Mouse (Mus musculus): ENCODE results near the gene Chic1. TPM values are rescaled to one million over a fixed set of nuclear protein-coding genes. Genes with fewer than 3 reads are reported as not detected.
A peak's percentile ranks its signal among the peaks of the same experiment; 100 is the strongest.

Gene Chic1
- polyA plus RNA-seq (2015; fragmentation: Nextera tagmentation; extraction: Ambion mirVana): 3.2 and 3.6 TPM in 2 replicates

- peak; percentile 79; the same call in 1 of the 2 replicates for ATAC-seq (ENCODE audit: insufficient read depth, low FRiP score, low read depth)
- Histone ChIP-seq H3K4me1 (no peaks in the 10 kb centered on the region), H3K36me3 (no peaks in the 10 kb centered on the region), H3K9me3 (no peaks in the 10 kb centered on the region), H3K4me3 (replicated peaks) (peak within 1 kb of the TSS; percentile 53), H3K27me3 (replicated peaks) (peaks cover 12% of the 10 kb centered on the region; the same call in 1 of the 2 replicates), H3K27ac (no peak within 1 kb of the TSS), H3K9ac (no peak within 1 kb of the TSS), H3K4me2 (peak within 1 kb of the TSS; percentile 53)
- 8% methylated on average over 30 of the region's 34 CpGs for WGBS
Observed at GRCm38 (mm10) chrX:103356287-103356686, at the start of gene Chic1. Gene Chic1, plus strand, starts transcription at chrX:103356476.

- ATAC-seq (ENCODE audit: insufficient read depth, low FRiP score, low read depth): no peak
- Histone ChIP-seq H3K36me3 (no peaks in the 10 kb centered on the region), H3K9me3 (no peaks in the 10 kb centered on the region), H3K4me2 (no peak overlapping the region), H3K27ac (no peak overlapping the region), H3K4me3 (replicated peaks) (no peak overlapping the region), H3K9ac (no peak overlapping the region), H3K4me1 (no peaks in the 10 kb centered on the region), H3K27me3 (replicated peaks) (no peaks in the 10 kb centered on the region)
- WGBS: 84% methylated on average over 1 of the region's 1 CpGs
Observed at GRCm38 (mm10) chrX:103308262-103308661, 48.0 kb upstream of the Chic1 start.

GRCm38 (mm10) chrX:103311723-103312122 lies 44.6 kb upstream of the Chic1 start:
- Histone ChIP-seq H3K4me2 (no peak overlapping the region), H3K4me1 (no peaks in the 10 kb centered on the region), H3K9ac (no peak overlapping the region), H3K9me3 (no peaks in the 10 kb centered on the region), H3K27me3 (replicated peaks) (no peaks in the 10 kb centered on the region), H3K4me3 (replicated peaks) (no peak overlapping the region), H3K27ac (no peak overlapping the region), H3K36me3 (no peaks in the 10 kb centered on the region)
- no peak for ATAC-seq (ENCODE audit: insufficient read depth, low FRiP score, low read depth)
- WGBS: 86% methylated on average over 3 of the region's 3 CpGs

- 82% methylated on average over 6 of the region's 6 CpGs for WGBS
Observed at GRCm38 (mm10) chrX:103314146-103314545, 42.1 kb upstream of the Chic1 start.

GRCm38 (mm10) chrX:103321146-103321545 lies 35.1 kb upstream of the Chic1 start, which contains the start of gene Cdx4:
Gene Cdx4, plus strand, starts transcription at chrX:103321398.
- Histone ChIP-seq H3K4me2 (peak within 1 kb of the TSS; percentile 8; the same call in 1 of the 2 replicates), H3K27ac (no peak within 1 kb of the TSS), H3K9me3 (no peaks in the 10 kb centered on the region), H3K36me3 (no peaks in the 10 kb centered on the region), H3K4me3 (replicated peaks) (no peak within 1 kb of the TSS; the same call in 1 of the 2 replicates), H3K4me1 (no peaks in the 10 kb centered on the region), H3K27me3 (replicated peaks) (peaks cover 34% of the 10 kb centered on the region), H3K9ac (no peak within 1 kb of the TSS)
- WGBS: 15% methylated on average over 13 of the region's 13 CpGs
- ATAC-seq (ENCODE audit: insufficient read depth, low FRiP score, low read depth): no peak

More at GRCm38 (mm10) chrX:103314146-103314545, 42.1 kb upstream of the Chic1 start:
- Histone ChIP-seq H3K4me3 (replicated peaks) (no peak overlapping the region), H3K9ac (no peak overlapping the region), H3K4me1 (no peaks in the 10 kb centered on the region), H3K4me2 (no peak overlapping the region), H3K9me3 (no peaks in the 10 kb centered on the region), H3K27me3 (replicated peaks) (no peaks in the 10 kb centered on the region), H3K36me3 (no peaks in the 10 kb centered on the region), H3K27ac (no peak overlapping the region)
- no peak for ATAC-seq (ENCODE audit: insufficient read depth, low FRiP score, low read depth)

GRCm38 (mm10) chrX:103325900-103326299 lies 30.4 kb upstream of the Chic1 start:
- WGBS: 65% methylated on average over 3 of the region's 3 CpGs
- no peak for ATAC-seq (ENCODE audit: insufficient read depth, low FRiP score, low read depth)

GRCm38 (mm10) chrX:103329386-103329785 lies 26.9 kb upstream of the Chic1 start:
- WGBS: 67% methylated on average over 8 of the region's 8 CpGs
- no peak overlapping the region for H3K4me2 ChIP-seq
- H3K4me1 ChIP-seq: no peaks in the 10 kb centered on the region
- 0 out of 2 replicates have a peak, but pooled peaks cover 4% of the 10 kb centered on the region for H3K27me3 ChIP-seq (replicated peaks)
- H3K4me3 ChIP-seq (replicated peaks): no peak overlapping the region
- no peaks in the 10 kb centered on the region for H3K36me3 ChIP-seq
- no peak overlapping the region for H3K9ac ChIP-seq
- H3K9me3 ChIP-seq: no peaks in the 10 kb centered on the region
- no peak for ATAC-seq (ENCODE audit: insufficient read depth, low FRiP score, low read depth)
- no peak overlapping the region for H3K27ac ChIP-seq

More at GRCm38 (mm10) chrX:103325900-103326299, 30.4 kb upstream of the Chic1 start:
- Histone ChIP-seq H3K4me1 (no peaks in the 10 kb centered on the region), H3K9ac (no peak overlapping the region), H3K4me3 (replicated peaks) (no peak overlapping the region), H3K27ac (no peak overlapping the region), H3K4me2 (no peak overlapping the region), H3K9me3 (no peaks in the 10 kb centered on the region), H3K36me3 (no peaks in the 10 kb centered on the region), H3K27me3 (replicated peaks) (peaks cover 24% of the 10 kb centered on the region)

GRCm38 (mm10) chrX:103331125-103331858 lies 25.0 kb upstream of the Chic1 start:
- Histone ChIP-seq H3K9me3 (no peaks in the 10 kb centered on the region), H3K4me3 (replicated peaks) (no peak overlapping the region), H3K9ac (no peak overlapping the region), H3K27me3 (replicated peaks) (no peaks in the 10 kb centered on the region), H3K4me1 (no peaks in the 10 kb centered on the region), H3K27ac (no peak overlapping the region), H3K36me3 (no peaks in the 10 kb centered on the region), H3K4me2 (no peak overlapping the region)
- no peak for ATAC-seq (ENCODE audit: insufficient read depth, low FRiP score, low read depth)
- WGBS: 55% methylated on average over 5 of the region's 5 CpGs

- Histone ChIP-seq H3K27ac (no peak overlapping the region), H3K4me1 (no peaks in the 10 kb centered on the region), H3K36me3 (no peaks in the 10 kb centered on the region), H3K9ac (no peak overlapping the region), H3K27me3 (replicated peaks) (no peaks in the 10 kb centered on the region), H3K4me2 (no peak overlapping the region), H3K4me3 (replicated peaks) (no peak overlapping the region), H3K9me3 (no peaks in the 10 kb centered on the region)
- no peak for ATAC-seq (ENCODE audit: insufficient read depth, low FRiP score, low read depth)
- 72% methylated on average over 3 of the region's 3 CpGs for WGBS
Observed at GRCm38 (mm10) chrX:103341369-103342113, 14.7 kb upstream of the Chic1 start.

GRCm38 (mm10) chrX:103355784-103356183 lies 492 bp upstream of the Chic1 start:
- H3K4me1 ChIP-seq: no peaks in the 10 kb centered on the region
- H3K27me3 ChIP-seq (replicated peaks): peaks cover 12% of the 10 kb centered on the region; the same call in 1 of the 2 replicates
- H3K36me3 ChIP-seq: no peaks in the 10 kb centered on the region
- no peaks in the 10 kb centered on the region for H3K9me3 ChIP-seq
- 40% methylated on average over 5 of the region's 5 CpGs for WGBS
- H3K4me2 ChIP-seq: peak overlapping the region; percentile 53
- peak overlapping the region; percentile 53 for H3K4me3 ChIP-seq (replicated peaks)
- no peak overlapping the region for H3K27ac ChIP-seq
- H3K9ac ChIP-seq: no peak overlapping the region
- no peak for ATAC-seq (ENCODE audit: insufficient read depth, low FRiP score, low read depth)

GRCm38 (mm10) chrX:103356761-103357236 lies 523 bp downstream of the Chic1 start:
- Histone ChIP-seq H3K4me2 (peak overlapping the region; percentile 53), H3K4me1 (no peaks in the 10 kb centered on the region), H3K9me3 (no peaks in the 10 kb centered on the region), H3K36me3 (no peaks in the 10 kb centered on the region), H3K27ac (no peak overlapping the region), H3K4me3 (replicated peaks) (peak overlapping the region; percentile 53), H3K27me3 (replicated peaks) (peaks cover 12% of the 10 kb centered on the region; the same call in 1 of the 2 replicates), H3K9ac (no peak overlapping the region)
- WGBS: 18% methylated on average over 24 of the region's 24 CpGs
- peak; percentile 47; the same call in 1 of the 2 replicates for ATAC-seq (ENCODE audit: insufficient read depth, low FRiP score, low read depth)

GRCm38 (mm10) chrX:103366201-103366600 lies 9.9 kb downstream of the Chic1 start:
- H3K27ac ChIP-seq: no peak overlapping the region
- H3K4me2 ChIP-seq: no peak overlapping the region
- H3K4me1 ChIP-seq: no peaks in the 10 kb centered on the region
- H3K4me3 ChIP-seq (replicated peaks): no peak overlapping the region
- no peaks in the 10 kb centered on the region for H3K27me3 ChIP-seq (replicated peaks)
- 47% methylated on average over 5 of the region's 5 CpGs for WGBS
- no peak for ATAC-seq (ENCODE audit: insufficient read depth, low FRiP score, low read depth)
- no peaks in the 10 kb centered on the region for H3K36me3 ChIP-seq
- H3K9me3 ChIP-seq: no peaks in the 10 kb centered on the region
- no peak overlapping the region for H3K9ac ChIP-seq

Measured in stomach, embryonic 15.5 days (tissue).